Mouse (Mus musculus) layer of hippocampus, adult 8-10 months (tissue): ENCODE measurements around the gene Ak7. TPM values are rescaled to one million over a fixed set of nuclear protein-coding genes. Genes with fewer than 3 reads are reported as not detected.
A peak's percentile ranks its signal among the peaks of the same experiment; 100 is the strongest.

Experiments
- DNase-seq, 2 experiments: peaks; one replicate each; pipeline ENCODE4 v3.0.0; 2022; ENCODE audit warnings: low spot score in 2 of 2
- total RNA-seq, 4 experiments: library from RNA; stranded (reverse); gene quantifications; 2 replicates each; pipeline ENCODE4 v1.2.4; 2022

The Ak7 gene
- total RNA-seq, 4 experiments from 2014 or later = 1.4 to 2.6 (median 1.8) TPM

DNA sequence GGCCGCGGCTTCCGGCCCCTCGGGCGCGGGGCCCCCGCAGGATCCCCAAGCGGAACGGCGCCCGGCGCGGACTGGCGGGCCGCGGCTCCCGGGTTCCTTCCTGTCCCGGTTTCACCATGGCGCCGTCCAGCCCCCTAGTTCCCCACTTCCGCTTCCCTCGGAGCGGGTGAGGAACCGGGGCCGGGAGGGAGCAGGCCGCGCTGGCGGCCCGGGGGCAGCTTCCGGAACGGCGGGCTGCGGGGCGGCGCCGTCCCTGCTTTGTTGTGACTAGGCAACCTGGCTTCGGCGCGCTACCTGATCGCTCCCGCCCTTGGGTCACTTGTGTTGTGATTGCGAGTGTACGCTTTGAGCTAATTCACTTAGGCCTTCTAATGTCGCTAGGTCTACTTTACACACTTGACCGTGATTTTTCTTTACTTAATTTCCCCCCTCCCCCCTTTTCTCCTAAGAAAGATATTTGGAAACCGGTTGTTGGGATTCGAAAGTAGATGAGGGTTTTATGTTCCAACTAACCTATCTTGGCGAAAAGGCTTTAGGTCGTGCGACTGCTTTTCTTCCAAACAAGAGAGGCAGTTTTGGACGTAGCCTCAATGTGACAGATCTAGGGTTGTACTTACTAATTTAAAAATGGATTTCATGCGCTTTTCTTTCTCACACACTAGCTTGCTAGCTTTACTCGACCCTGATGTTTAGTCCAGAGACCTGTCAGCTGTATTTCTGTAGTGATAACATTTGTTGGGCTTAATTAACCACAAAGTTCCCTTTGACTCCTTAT is 79.4 kb downstream of the Ak7 start:
- DNase-seq = peak in 1 of 2 experiments; percentile 32

DNA sequence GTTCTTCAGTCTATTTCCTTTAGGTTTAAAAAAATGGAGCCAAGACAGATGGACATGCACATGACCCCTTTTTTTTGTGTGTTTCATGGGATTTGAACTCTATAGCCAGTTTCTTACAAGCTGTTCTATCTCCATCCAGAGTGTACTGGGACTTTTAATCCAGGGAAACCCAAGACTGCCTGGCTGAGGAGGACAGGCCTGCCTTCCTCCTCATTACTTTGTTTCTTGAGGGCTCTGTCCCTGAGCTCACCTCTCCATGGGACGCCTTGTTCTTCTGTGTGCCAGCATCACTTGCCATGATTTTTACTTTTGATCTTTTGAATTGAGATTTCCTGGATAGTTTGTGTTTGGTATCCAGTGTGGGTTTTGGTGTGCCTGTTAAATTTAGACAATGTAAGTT is 80.3 kb downstream of the Ak7 start:
- DNase-seq = no peak

DNA sequence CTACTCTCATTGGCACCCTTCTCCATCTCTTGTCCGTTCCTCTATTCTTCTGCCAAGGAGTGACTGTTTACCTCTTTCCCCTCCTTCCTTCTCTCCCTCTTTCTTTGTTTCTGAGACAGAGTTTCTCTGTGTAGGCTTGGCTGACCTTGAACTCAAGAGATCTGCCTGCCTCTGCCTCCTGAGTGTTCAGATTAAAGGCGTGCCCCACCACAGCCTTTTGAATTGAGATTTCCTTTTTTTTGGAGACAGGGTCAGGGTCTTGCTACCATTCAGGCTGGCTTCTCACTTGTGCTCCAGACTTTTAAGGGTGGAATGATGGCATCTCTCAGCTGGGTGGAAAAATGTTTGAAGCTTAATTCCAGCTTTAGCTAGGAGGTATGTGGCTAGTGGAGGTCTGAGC is 81.8 kb downstream of the Ak7 start:
- DNase-seq = no peak

DNA sequence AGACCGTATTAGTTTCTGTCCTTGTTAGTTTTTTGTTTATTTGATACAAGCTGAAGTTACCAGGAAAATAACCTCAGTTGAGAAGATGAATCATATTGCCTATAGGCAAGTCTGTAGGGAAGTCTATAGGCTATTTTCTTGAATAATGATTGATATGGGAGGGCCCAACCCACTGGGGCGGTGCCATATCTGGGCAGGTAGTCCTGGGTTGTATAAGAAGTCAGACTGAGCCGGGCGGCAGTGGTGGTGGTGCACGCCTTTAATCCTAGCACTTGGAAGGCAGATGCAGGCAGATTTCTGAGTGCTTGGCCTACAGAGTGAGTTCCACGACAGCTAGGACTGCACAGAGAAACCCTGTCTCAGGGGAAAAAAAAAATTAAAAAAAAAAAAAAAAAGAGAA is 84.1 kb downstream of the Ak7 start:
- DNase-seq = no peak

DNA sequence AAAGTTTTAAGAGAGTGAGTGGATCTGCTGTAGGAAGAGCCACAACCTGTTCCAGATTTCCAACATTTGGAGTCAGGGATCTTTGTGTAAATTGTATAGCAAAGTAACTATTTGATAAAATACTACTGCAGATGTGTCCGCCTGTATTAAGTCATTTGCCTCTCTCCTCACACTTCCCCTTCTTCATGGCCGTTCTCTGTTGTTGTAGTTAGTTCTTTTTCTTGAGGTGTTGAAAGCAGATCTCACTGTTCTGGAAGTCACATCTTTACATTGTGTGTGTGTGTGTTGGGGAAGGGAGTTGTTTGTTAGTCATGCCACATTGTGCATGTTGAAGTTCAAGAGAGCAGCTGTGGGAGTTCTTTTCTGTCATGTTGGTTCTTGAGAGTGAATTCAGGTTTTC is 89.1 kb downstream of the Ak7 start:
- no peak for DNase-seq

DNA sequence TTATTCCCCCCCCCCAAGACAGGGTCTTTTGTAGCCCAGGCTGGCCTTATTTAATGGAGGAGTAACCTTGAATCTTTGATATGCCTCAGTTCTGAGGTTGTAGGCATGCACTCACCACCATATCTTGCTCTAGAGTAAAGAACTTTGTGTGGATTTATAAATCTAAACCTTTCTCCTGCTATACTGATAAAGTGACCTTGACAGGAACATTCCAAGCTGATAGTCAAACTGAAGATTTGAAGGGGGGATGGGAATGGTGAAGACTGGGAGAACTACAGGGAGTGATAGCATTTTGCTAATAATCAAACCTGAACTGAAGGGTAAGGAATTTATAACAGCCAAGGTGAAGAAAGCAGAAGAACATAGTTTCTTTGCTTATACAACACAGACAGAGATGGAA is 92.2 kb downstream of the Ak7 start:
- no peak for DNase-seq

DNA sequence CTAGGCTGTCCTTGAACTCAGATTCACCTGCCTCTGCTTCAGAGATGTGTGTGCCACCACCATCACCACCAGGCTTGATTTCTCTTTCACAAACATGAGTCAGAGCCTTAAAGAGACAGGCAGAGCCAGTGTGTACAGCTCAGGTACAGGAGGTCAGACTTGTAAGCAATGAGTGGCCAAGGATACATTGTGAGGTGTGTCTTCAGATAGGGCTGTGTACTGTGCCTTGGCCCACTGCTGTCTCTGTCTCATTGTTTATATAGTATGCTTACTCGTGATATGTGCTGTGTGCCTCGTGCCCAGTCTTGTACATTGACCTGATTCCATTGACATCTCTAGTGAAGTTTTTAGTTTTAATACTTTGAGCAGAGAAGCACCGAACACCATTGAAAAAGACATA is 100.0 kb downstream of the Ak7 start:
- DNase-seq = no peak

DNA sequence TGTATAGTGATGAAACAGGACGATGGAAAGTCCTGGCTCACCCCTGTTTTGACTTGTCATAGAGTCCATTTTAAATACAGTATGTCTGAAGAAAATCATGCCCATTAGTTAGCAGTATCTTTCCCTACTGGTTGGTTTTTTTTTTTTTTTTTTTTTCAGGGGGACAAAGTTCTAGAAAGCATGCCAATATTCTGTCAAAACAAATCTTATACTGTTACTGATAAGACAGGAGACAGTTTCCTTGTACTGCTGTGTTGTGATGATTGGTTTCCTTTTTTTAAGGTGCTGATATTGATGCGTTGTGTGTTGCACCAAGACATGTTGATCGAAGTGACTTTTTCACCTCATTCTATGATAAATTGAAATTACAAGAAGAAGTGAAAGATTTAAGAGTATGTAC is 100.4 kb downstream of the Ak7 start:
- DNase-seq = no peak

DNA sequence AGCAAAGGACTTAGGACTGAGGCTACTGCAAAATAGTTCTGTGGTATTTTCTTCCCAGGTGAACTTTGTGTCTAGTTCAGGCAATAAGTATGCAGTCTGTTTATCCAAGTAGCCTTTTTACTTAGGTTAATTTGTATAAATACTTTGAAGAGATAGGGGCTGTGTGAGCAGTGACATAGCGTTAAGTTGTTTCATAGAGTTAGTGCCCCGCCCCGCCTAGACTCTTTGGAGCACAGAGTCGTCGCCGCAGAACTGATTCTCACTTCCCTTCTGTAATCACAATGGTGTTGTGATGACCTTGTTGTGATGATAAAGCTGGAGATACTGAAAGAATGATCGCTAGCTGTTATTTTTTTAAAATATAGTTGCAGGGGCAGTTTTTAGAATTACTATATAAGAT is 101.6 kb downstream of the Ak7 start:
- DNase-seq = no peak

DNA sequence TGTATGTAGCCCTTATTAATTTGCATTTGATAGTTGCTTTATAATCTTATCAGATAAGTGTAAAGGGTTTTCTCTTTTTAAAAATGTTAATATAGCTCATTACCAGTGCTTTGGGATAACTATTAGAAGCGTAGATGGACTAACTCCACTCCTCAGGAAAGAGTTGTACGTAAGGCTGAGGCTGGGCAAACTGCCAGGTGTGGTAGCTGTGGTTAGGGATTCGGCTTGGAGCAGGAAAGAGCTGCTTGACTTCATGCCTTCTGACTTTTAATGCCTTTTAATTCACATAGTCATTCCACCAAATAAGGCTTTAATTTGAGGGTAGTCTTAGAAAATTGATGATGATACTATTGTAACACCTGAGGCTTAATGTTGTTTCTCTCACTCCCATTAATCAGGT is 103.2 kb downstream of the Ak7 start:
- no peak for DNase-seq

DNA sequence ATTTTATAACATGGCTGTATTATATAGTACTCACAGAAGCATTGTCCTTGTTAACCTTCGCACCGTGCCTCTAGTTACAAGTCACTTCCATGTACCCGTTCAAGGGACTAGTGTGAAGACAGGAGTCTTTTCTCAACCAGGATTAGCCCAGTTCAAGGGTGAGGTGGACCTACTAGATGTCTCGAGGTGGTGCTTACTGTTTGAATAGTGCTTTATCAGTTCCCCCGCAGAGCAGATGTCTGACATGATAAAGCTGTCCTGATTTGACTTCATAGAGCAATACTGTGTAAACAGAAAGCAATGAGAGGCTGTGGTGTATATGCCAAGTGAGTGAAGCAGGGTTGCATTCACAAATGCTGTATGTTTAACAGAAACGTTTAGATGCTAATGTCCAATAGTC is 104.8 kb downstream of the Ak7 start:
- no peak for DNase-seq

DNA sequence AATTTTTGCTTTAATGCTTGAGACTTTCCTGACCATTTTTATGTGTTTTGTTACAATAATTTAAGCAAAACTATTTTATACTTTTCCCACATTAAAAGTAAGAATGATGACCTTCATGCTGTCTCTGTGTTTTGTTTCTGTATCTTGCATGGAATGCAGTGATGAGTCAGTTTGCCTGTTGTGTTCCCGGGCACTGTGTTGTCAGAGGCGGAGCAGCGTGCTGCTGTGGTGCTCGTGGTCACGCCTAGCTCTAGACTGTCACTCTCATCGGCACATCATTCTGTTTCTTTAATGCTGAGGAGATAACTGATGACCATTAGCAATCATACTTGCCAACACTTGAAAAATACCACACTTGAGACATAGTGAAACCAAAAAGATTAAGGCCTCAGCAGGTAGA is 108.2 kb downstream of the Ak7 start:
- DNase-seq = no peak

DNA sequence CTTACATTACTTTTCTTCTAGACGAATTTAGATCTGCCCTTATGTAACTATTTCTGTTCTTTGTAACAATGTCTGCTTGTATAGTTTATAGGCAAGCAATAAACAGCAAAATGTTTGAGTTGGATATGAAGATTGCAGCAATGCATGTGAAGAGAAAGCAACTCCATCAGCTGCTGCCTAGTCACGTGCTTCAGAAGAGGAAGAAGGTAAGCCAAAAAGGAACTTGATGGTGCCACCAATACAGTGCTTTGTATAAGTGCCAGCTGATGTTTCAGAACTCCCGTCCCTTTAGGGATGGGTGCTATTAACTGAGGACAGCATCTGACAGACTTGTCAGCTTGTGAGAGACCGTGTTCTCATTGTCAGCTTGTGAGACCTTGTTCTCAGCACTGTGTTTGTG is 117.7 kb downstream of the Ak7 start:
- no peak for DNase-seq

DNA sequence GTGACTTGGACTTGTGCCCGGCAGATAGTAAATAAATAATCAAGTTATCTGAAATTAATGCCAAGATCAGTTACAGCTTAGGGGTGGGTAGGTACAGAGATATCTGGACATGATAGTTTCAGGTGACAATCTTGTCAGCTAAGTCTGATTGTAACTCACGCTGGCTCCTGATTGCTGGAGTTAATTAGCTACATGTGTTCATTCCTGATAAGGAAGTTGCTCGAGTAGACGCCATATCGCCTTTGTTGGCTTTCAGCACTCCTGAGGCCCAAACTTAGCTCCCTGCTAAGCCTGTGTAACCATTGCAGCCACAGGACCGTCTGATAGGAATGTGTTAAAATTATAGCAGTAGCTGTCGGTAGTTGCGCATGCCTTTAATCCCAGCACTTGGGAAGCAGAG is 119.0 kb downstream of the Ak7 start:
- no peak for DNase-seq

DNA sequence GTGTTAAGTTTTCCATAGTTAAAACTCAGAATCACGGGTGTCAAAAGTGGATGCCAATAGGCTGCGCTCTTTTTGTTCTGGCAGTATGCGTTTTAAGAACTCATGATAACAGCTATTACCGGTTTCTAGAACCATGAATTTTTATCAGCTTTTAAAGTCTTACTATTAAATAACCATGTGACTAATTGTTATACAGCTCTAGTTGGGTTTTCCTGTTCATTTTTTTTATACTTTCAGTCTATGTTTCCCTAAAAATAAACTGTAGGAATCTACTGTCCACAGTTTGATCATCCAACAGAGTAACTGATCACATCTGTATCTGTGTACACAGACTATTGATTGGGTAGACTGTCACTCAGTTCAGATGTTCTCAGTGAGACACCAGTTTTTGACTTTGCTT is 119.5 kb downstream of the Ak7 start:
- DNase-seq = no peak

Other genes starting within 250 kb of the Ak7 start
- 1 to 10 TPM in 2 of 4 experiments, under 1 TPM in 2; 0.68 to 1.3 (median 1.0) TPM for gene Bdkrb2, start 142.8 kb upstream of the Ak7 start, total RNA-seq
- gene Bdkrb1, start 102.9 kb upstream of the Ak7 start, total RNA-seq = under 1 TPM in 3 of 4 experiments, not detected in 1; 0.35 to 0.45 (median 0.37) TPM
- 10 to 100 TPM; 22.9 to 27.2 (median 26.3) TPM for gene Gskip, start 21.1 kb upstream of the Ak7 start, total RNA-seq
- 10 to 100 TPM; 43.1 to 56.3 (median 47.8) TPM for gene Atg2b, start 20.8 kb upstream of the Ak7 start, total RNA-seq
- gene Papola, start 78.7 kb downstream of the Ak7 start, total RNA-seq = 100 to 1,000 TPM; 136 to 186 (median 159) TPM